Mouse (Mus musculus): Measurements from ENCODE around the gene Rnf41.

DNA sequence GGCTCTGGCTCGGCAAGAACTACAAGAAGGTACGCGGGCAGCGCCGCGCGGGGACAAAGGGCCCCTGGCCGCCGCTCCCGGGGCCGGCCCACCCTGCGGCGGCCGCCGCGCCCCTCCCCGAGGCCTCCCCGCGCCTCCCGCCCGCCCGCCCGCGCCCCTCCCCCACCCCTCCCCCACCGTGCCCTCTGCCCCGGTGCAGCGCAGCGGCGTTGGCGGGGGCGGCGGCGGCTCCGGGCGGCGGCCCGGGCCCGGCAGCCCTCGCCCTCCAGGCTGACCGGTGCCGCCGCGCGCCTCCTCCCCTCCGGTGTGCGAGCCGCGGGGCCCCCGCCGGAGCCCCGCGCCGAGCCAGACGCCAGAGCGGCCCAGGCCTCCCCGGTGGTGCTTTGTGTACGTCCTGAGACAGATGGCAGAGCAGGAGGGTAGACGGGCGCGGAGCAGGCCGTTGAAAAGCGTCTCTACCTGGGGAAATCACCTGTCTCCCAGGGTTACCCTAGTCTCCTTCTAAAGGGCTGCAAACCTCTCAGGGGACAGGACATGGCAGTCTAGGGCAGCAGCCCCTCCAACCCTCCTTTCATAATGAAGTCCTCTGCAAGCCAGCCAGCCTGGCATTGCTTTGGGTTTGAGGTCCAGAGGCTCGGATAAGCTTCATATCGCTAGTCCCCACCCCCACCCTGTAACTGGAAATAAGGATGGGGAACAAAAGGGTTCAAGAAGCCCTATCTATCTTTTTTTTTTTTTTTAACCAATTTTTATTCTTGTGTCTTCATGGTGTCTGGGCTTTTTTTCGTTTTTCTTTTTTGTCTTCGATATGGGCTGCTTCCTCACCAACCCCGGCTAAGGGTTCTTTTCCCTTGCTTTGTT is 48.2 kb downstream of the Rnf41 start:
- TF ChIP-seq CTCF (IDR thresholded peaks at IDR 0.05; ENCODE audit: low read depth) (no peak), EP300 (IDR thresholded peaks at IDR 0.05; ENCODE audit: low read depth) (0 out of 2 replicates have a peak, but pooled peaks have one; percentile 12)
